Mouse (Mus musculus) limb, embryonic 14.5 days (tissue): ENCODE measurements around the gene Gm3159. TPM values are rescaled to one million over a fixed set of nuclear protein-coding genes. Genes with fewer than 3 reads are reported as not detected.
"Not testable (repeated sequence)": the region's sequence is repeated elsewhere in the genome, so short reads cannot be mapped to it uniquely, and the experiment has no call there.

ENCODE experiments used
- ATAC-seq: fragments of 200-750 bp; cut with Nextera tagmentation; 2 replicates; pipeline ENCODE4 v1.8.0; 2017; ENCODE audit warnings: low read depth, moderate number of reproducible peaks, moderate TSS enrichment; ENCODE audit not compliant: low FRiP score
- DNase-seq: peaks from one replicate; pipeline ENCODE4 v3.0.0-alpha.2; 2015; ENCODE audit warnings: low spot score
- H3K27ac ChIP-seq: fragments of 300-500 bp; sonication (generic); replicated peaks from 2 replicates; pipeline ENCODE4 v1.5.1; 2014; ENCODE audit warnings: low read depth, mild to moderate bottlenecking, low read length, moderate library complexity, mixed read lengths
- H3K27me3 ChIP-seq: fragments of 300-500 bp; sonication (generic); 2 replicates; pipeline ENCODE4 v1.6.1; 2014; ENCODE audit warnings: low read length, mixed read lengths; ENCODE audit not compliant: control insufficient read depth, insufficient read depth
- H3K36me3 ChIP-seq: fragments of 300-500 bp; sonication (generic); 2 replicates; pipeline ENCODE4 v1.6.1; 2014; ENCODE audit warnings: mild to moderate bottlenecking, low read length, moderate library complexity, mixed read lengths; ENCODE audit not compliant: control insufficient read depth, insufficient read depth
- H3K4me1 ChIP-seq: fragments of 300-500 bp; sonication (generic); 2 replicates; pipeline ENCODE4 v1.6.1; 2014; ENCODE audit warnings: antibody characterized with exemption, low read length, mixed read lengths; ENCODE audit not compliant: control insufficient read depth, insufficient read depth
- H3K4me2 ChIP-seq: fragments of 300-500 bp; sonication (generic); replicated peaks from 2 replicates; pipeline ENCODE4 v1.6.1; 2014; ENCODE audit warnings: low read depth, mild to moderate bottlenecking, low read length, moderate library complexity; ENCODE audit not compliant: severe bottlenecking
- H3K4me3 ChIP-seq: fragments of 300-500 bp; sonication (generic); replicated peaks from 2 replicates; pipeline ENCODE4 v1.5.1; 2014; ENCODE audit warnings: low read length
- H3K9ac ChIP-seq: fragments of 300-500 bp; sonication (generic); 2 replicates; pipeline ENCODE4 v1.6.1; 2014; ENCODE audit warnings: mild to moderate bottlenecking, low read depth, low read length, moderate library complexity; ENCODE audit not compliant: severe bottlenecking
- H3K9me3 ChIP-seq: fragments of 300-500 bp; sonication (generic); 2 replicates; pipeline ENCODE4 v1.6.1; 2016; ENCODE audit warnings: low read length; ENCODE audit not compliant: control insufficient read depth
- WGBS: fragments of 180-500 bp; shearing (Covaris S2); extraction: QIAGEN DNeasy Blood & Tissue Kit; methylation state at CpG from one replicate; pipeline ENCODE4 v1.1.7; 2014; 5-methylcytosine and 5-hydroxymethylcytosine counted together
- polyA plus RNA-seq, 2 experiments: library from polyadenylated mRNA; depleted of rRNA in 1 of 2; stranded (reverse) in 1 of 2; unstranded in 1 of 2; fragments of >200 nt; fragmentation: Nextera tagmentation in 1 of 2; extraction: Ambion mirVana in 1 of 2; gene quantifications; 2 replicates each; pipeline versions ENCODE4 v1.2.1 to v1.2.3; 2012 to 2014

Gm3159 gene
- not detected in 2 replicates for polyA plus RNA-seq (2012; rRNA removed)
- polyA plus RNA-seq (2014; fragmentation: Nextera tagmentation; extraction: Ambion mirVana), result not detected in 2 replicates

GRCm38 (mm10) chr14:4397226-4397625, at the start of gene Gm3159:
Gm3159 (plus strand) TSS chr14:4397526.
- 43% methylated on average over 1 of the region's 3 CpGs for WGBS
- H3K9me3 ChIP-seq, H3K27ac ChIP-seq, H3K9ac ChIP-seq, H3K4me2 ChIP-seq, DNase-seq, H3K4me3 ChIP-seq, H3K27me3 ChIP-seq, H3K36me3 ChIP-seq, ATAC-seq, H3K4me1 ChIP-seq: not testable (repeated sequence)

- H3K4me3 ChIP-seq, H3K27me3 ChIP-seq, H3K4me2 ChIP-seq, H3K4me1 ChIP-seq, ATAC-seq, DNase-seq, H3K9ac ChIP-seq, H3K27ac ChIP-seq, H3K9me3 ChIP-seq, H3K36me3 ChIP-seq: not testable (repeated sequence)
- WGBS, result 90% methylated on average over 3 of the region's 3 CpGs
These were observed 28.3 kb upstream of the Gm3159 start for GRCm38 (mm10) chr14:4368991-4369390.

GRCm38 (mm10) chr14:4369691-4370090, 27.6 kb upstream of the Gm3159 start:
- H3K27ac ChIP-seq, DNase-seq, H3K9me3 ChIP-seq, H3K36me3 ChIP-seq, ATAC-seq, H3K4me2 ChIP-seq, H3K27me3 ChIP-seq, H3K4me1 ChIP-seq, H3K4me3 ChIP-seq, H3K9ac ChIP-seq: not testable (repeated sequence)
- WGBS, result 86% methylated on average over 3 of the region's 3 CpGs

- DNase-seq, H3K4me3 ChIP-seq, H3K36me3 ChIP-seq, H3K4me2 ChIP-seq, H3K9me3 ChIP-seq, ATAC-seq, H3K4me1 ChIP-seq, H3K27me3 ChIP-seq, H3K27ac ChIP-seq, H3K9ac ChIP-seq: not testable (repeated sequence)
These were observed 19.5 kb upstream of the Gm3159 start for GRCm38 (mm10) chr14:4377871-4378270.

DNA sequence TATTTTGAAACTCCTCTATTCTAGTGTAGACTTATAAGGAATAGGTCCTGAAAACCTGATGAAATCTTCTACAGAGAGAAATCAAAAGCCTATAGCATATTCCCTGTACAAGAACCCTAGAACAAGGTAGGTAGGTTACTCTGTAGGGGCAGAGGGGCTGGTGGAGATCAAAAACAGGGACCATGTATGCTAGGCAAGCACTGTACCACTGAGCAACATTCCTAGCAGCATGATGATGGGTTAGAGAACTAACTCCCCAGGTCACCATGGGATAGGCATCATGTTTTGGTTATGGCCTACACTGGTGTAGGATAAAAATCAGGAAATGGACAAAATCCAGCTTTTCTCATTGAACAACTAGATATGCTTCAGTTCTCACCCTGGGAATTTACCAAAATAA, 11.7 kb upstream of the Gm3159 start:
- H3K27me3 ChIP-seq, H3K4me3 ChIP-seq, ATAC-seq, H3K27ac ChIP-seq, H3K4me1 ChIP-seq, H3K36me3 ChIP-seq, H3K9me3 ChIP-seq, H3K9ac ChIP-seq, H3K4me2 ChIP-seq, DNase-seq: not testable (repeated sequence)

DNA sequence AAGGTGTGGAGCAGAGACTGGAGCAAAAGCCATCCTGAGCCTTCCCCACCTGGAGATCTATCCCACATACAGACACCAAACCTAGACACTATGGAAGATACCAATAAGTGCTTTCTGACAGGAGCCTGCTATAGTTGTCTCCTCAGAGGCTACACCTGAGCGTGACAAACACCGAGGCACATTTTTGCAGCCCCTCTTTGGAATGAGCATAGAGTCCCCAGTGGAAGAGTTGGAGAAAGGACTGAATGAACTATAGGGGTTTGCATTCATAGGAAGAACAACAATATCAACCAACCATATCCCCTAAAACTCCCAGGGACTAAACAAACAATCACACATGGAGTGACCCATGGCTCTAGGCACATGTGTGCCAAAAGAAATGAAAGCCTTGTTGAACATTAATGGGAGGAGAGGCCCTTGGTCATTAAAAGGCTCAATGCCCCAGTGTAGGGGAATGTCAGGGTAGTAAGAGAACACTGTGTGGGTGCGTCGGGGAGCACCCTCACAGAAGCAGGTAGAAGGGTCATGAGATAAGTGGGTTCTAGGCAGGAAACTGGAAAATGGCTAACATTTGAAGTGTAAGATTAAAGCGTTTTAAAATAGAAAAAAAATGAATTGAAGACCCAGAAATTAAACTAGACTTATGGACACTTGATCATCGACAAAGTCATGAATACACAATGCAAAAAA, 4.3 kb upstream of the Gm3159 start:
- H3K9me3 ChIP-seq, DNase-seq, H3K36me3 ChIP-seq, H3K27ac ChIP-seq, H3K4me3 ChIP-seq, ATAC-seq, H3K9ac ChIP-seq, H3K4me1 ChIP-seq, H3K4me2 ChIP-seq, H3K27me3 ChIP-seq: not testable (repeated sequence)
- WGBS, result no CpG with 5 or more reads among the region's 6 CpGs

DNA sequence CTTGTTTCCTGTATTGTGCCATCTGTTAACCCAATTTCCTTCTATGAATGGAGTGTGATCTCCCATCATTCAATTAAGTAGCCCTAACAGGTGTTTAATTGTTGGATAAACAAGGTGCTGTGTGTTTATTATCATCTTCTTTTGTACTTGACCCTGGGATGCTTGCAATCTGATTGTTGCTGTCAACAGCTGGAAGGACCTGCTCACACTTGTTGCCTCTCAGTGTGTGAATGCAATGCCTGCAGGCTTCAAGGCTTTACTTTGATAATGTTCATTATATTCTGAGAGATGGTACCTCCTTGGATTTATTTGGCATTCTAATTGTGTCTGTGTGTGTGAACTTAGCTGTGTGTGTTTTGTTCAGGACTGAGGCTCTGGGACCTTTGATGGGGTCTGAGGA, 1.3 kb downstream of the Gm3159 start:
- H3K27ac ChIP-seq, H3K4me2 ChIP-seq, H3K27me3 ChIP-seq, ATAC-seq, H3K9me3 ChIP-seq, H3K4me3 ChIP-seq, DNase-seq, H3K36me3 ChIP-seq, H3K4me1 ChIP-seq, H3K9ac ChIP-seq: not testable (repeated sequence)

- 89% methylated on average over 5 of the region's 5 CpGs for WGBS
- not testable (repeated sequence) for H3K9ac ChIP-seq, H3K36me3 ChIP-seq, H3K27ac ChIP-seq, H3K4me1 ChIP-seq, H3K4me3 ChIP-seq, DNase-seq, H3K9me3 ChIP-seq, H3K4me2 ChIP-seq, H3K27me3 ChIP-seq, ATAC-seq
These were observed 2.9 kb downstream of the Gm3159 start for GRCm38 (mm10) chr14:4400115-4400789.
